Mouse (Mus musculus) subcutaneous adipose tissue, adult 2 months (tissue): ENCODE measurements around the gene Kantr. TPM values are rescaled to one million over a fixed set of nuclear protein-coding genes. Genes with fewer than 3 reads are reported as not detected.

Experiments
- polyA plus RNA-seq: library from polyadenylated mRNA; depleted of rRNA; stranded (reverse); fragments of >200 nt; gene quantifications from 2 replicates; pipeline ENCODE4 v1.2.3, GENCODE M21; 2012; ENCODE audit warnings: low replicate concordance; rRNA removed

The Kantr gene
- polyA plus RNA-seq = 5.6 and 7.9 TPM in 2 replicates

DNA sequence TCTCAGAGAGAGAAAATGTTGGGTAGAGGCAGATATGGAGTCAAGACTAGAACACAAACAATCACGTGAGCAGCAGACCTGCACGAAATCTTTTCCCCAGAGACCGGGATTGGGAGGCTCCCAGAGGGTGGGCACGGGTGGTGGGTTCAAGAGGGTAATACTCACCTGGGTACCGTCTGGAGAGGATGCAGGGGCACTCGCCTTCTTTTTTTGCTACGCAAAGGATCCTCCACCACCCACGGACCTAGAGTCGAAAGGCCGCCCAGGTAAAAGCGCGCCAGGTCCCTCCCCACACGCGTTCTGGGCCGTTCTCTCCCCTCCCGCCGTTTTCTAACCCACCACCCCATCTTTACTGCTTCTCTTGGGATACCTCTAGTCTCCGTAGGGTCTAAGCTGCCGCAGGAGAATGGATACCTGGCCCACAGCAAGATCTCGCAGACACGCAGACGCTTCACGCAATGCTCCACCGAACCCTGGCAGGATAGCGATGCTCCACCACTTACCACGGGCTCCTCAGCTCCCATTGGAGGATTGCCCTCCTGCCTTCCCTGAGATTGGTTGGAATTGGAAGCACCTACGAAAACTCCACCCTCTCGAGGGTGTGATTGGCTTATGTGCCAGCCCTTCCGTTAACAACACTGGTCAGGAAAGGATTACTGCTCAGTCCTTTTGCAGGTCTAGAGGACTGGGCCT lies at the start of gene Kantr:
TSS of gene Kantr (minus strand) at position 500 of the 693 bp plus-strand sequence.

DNA sequence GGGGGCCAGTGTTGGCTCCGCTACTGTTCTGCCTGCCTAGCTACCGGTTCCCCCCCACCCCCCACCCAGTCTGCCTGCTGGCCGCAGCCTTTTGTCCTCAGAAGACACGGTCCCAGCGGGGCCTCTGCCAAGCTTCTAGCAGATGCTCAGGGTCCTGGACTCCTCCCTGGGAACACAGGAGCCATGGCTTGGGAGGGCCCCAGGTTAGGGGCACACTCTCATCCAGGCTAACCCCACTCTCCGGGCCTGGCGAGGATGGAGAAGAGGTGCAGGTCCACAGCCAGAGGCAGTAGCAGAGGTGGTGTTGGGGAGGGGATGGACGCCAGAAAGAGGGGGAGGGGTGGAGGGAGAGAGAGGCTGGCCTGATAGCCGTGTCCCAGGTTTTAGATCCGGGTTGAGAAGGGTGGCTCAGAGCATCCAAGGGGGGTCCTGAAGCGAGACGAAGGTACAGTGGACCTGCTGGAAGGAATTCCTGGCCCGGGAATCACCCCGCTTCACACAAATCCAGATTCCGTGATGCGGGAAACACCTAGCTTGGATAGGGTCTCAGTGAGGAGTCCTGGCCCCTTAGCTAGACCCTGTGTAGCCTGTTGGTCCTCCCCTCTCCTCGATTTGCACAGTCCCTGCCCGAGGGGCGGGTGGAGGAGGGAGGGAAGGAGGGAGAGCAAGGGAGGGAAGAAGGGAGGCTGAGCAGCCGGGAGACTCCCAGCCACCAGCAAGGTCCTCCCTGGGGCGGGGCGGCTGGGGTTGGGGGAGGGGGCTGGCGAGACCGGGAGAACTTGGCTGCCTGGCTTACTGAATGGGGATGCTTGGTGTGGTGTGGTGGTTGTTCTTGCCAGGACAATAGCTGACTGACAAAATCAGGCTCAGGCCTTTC lies 41.3 kb upstream of the Kantr start, which contains the start of gene Gpr173:
TSS of gene Gpr173 (minus strand) at position 308 of the 877 bp plus-strand sequence.

DNA sequence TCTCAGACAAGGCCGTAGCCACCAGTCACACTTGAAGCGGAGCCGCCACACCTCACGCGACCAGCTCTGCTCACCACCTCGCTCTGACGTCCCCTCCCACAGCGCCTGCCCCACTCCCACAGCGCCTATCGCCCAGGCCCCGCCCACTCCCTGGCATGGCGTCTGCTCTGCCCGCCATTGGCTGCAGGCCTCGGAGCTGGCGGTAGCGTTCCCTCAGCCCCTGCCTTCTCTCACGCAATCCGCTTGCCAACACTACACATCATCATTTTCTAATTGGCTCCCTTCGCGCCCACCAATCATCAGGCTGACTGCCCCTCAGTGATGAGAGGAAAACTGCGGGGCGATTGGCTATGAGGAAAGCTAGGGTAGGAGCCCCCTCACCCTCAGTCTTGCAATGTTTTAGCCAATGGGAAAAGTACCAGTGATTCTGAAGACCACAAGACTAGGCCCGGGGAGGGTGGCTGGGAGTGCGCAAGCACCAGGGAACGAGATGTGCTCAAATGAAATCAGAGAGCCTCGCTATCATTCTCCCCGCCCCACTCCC lies 15.1 kb upstream of the Kantr start, which contains the start of gene Tspyl2:
TSS of gene Tspyl2 (minus strand) at position 68 of the 544 bp plus-strand sequence.

Other genes with a start within 250 kb of the Kantr start
- 14.9 and 16.6 TPM in 2 replicates for gene Iqsec2, start 183.2 kb downstream of the Kantr start, polyA plus RNA-seq
- 43.1 and 83.2 TPM in 2 replicates for gene Kdm5c, start 94.5 kb downstream of the Kantr start, polyA plus RNA-seq
- 36.6 and 63.1 TPM in 2 replicates for gene Tspyl2, start 14.9 kb upstream of the Kantr start, polyA plus RNA-seq
- gene Gpr173, start 41.2 kb upstream of the Kantr start, polyA plus RNA-seq = 2.9 and 9.9 TPM in 2 replicates
- not detected in 2 replicates for gene Cldn34a, start 235.8 kb upstream of the Kantr start, polyA plus RNA-seq